Mouse (Mus musculus) neural tube, embryonic 13.5 days (tissue): ENCODE measurements at regions not wholly inside any gene's neighbourhood (a gene's known extent, or its start where the extent isn't known, plus 50 kb on each side); places are given as distances from the start of the nearest gene placed in this dataset.

Experiments used
- ATAC-seq: fragments of 200-750 bp; cut with Nextera tagmentation; 2 replicates; pipeline ENCODE4 v1.8.0; 2017; ENCODE audit warnings: low read depth, mild to moderate bottlenecking, moderate TSS enrichment, moderate library complexity
- H3K27ac ChIP-seq: fragments of 300-500 bp; sonication (generic); replicated peaks from 2 replicates; pipeline ENCODE4 v1.5.1; 2015; ENCODE audit warnings: moderate library complexity, mild to moderate bottlenecking, inconsistent platforms
- H3K27me3 ChIP-seq: fragments of 300-500 bp; sonication (generic); 2 replicates; pipeline ENCODE4 v1.6.1; 2015; ENCODE audit warnings: mild to moderate bottlenecking, inconsistent platforms
- H3K36me3 ChIP-seq: fragments of 300-500 bp; sonication (generic); 2 replicates; pipeline ENCODE4 v1.6.1; 2015; ENCODE audit warnings: mild to moderate bottlenecking, inconsistent platforms
- H3K4me1 ChIP-seq: fragments of 300-500 bp; sonication (generic); replicated peaks from 2 replicates; pipeline ENCODE4 v1.6.1; 2015; ENCODE audit warnings: inconsistent platforms
- H3K4me2 ChIP-seq: fragments of 300-500 bp; sonication (generic); 2 replicates; pipeline ENCODE4 v1.6.1; 2015; ENCODE audit warnings: inconsistent platforms, mild to moderate bottlenecking, moderate library complexity
- H3K4me3 ChIP-seq: fragments of 300-500 bp; sonication (generic); 2 replicates; pipeline ENCODE4 v1.5.1; 2015; ENCODE audit warnings: mild to moderate bottlenecking, inconsistent platforms
- H3K9ac ChIP-seq: fragments of 300-500 bp; sonication (generic); 2 replicates; pipeline ENCODE4 v1.6.1; 2015; ENCODE audit warnings: moderate library complexity, mild to moderate bottlenecking, inconsistent platforms
- H3K9me3 ChIP-seq: fragments of 300-500 bp; sonication (generic); 2 replicates; pipeline ENCODE4 v1.6.1; 2016; ENCODE audit warnings: inconsistent platforms
- WGBS: fragments of 180-500 bp; shearing (Covaris S2); methylation state at CpG from one replicate; pipeline ENCODE4 v1.1.7; 2015; 5-methylcytosine and 5-hydroxymethylcytosine counted together

DNA sequence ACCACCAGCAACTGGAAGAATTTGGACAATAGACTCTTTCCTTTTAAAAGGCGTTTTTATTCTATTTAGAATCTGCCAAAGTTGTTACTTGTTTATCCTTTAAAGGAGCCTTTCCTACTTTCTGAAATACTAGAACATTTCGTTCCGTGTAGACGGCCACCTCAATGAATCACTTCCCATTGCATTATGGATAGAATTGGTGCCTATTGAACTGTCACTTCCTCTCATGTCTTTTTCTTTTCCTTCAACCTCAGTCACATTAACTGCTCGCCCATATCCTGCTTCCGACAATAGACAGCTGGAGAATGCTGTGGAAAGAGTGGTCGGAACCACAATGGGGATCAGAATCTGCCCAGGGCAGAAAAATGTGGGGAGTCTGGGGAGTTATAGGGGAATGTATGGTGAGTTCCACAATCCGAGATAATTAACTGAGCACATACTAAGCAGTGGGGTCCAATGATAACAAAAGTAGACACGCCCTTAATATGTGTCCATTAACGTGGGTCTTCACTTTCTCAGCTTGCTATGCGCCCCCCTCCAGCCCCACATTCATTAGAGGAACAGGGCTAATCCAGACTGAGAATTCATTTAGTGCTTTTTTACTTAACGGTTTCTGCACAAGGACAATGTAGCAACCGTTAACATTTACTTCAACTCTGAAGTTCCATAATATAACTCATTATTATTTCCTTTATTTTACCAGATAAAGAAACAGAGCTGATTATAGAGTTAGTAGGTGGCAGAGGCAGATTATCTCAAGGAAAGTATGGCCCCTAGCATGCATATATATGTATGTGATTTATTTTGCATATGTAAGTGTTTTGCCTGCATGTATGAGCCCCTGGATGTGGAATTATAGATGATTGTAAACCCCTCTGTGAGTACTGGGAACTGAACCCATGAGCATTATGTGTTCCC is 59.8 kb upstream of the Slc38a2 start:
- no peaks in the 10 kb centered on the region for H3K27me3 ChIP-seq
- H3K36me3 ChIP-seq: no peaks in the 10 kb centered on the region
- no peaks in the 10 kb centered on the region for H3K9me3 ChIP-seq
- H3K9ac ChIP-seq: no peak overlapping the region
- no peak overlapping the region for H3K4me2 ChIP-seq
- H3K4me3 ChIP-seq: no peak overlapping the region
- no peak overlapping the region for H3K27ac ChIP-seq
- no peak for ATAC-seq
- 63% methylated on average over 13 of the region's 13 CpGs for WGBS
- no peaks in the 10 kb centered on the region; the same call in 1 of the 2 replicates for H3K4me1 ChIP-seq

GRCm38 (mm10) chr15:96757446-96758198 is 58.1 kb upstream of the Slc38a2 start:
- H3K4me3 ChIP-seq: no peak overlapping the region
- H3K4me1 ChIP-seq: no peaks in the 10 kb centered on the region; the same call in 1 of the 2 replicates
- no peak for ATAC-seq
- H3K4me2 ChIP-seq: no peak overlapping the region
- H3K9me3 ChIP-seq: no peaks in the 10 kb centered on the region
- no peaks in the 10 kb centered on the region for H3K27me3 ChIP-seq
- no peak overlapping the region for H3K9ac ChIP-seq
- H3K27ac ChIP-seq: no peak overlapping the region
- H3K36me3 ChIP-seq: no peaks in the 10 kb centered on the region
- 90% methylated on average over 9 of the region's 9 CpGs for WGBS

- H3K4me1 ChIP-seq: no peaks in the 10 kb centered on the region; the same call in 1 of the 2 replicates
- H3K4me3 ChIP-seq: no peak overlapping the region
- no peak overlapping the region for H3K9ac ChIP-seq
- H3K9me3 ChIP-seq: no peaks in the 10 kb centered on the region
- no peak overlapping the region for H3K27ac ChIP-seq
- 82% methylated on average over 7 of the region's 7 CpGs for WGBS
- no peak for ATAC-seq
- no peaks in the 10 kb centered on the region for H3K27me3 ChIP-seq
- H3K4me2 ChIP-seq: no peak overlapping the region
- H3K36me3 ChIP-seq: no peaks in the 10 kb centered on the region
Observed at GRCm38 (mm10) chr15:96756456-96756855, 56.9 kb upstream of the Slc38a2 start.

GRCm38 (mm10) chr15:96755951-96756350 is 56.4 kb upstream of the Slc38a2 start:
- no peak overlapping the region for H3K4me2 ChIP-seq
- H3K9me3 ChIP-seq: no peaks in the 10 kb centered on the region
- no peak overlapping the region for H3K27ac ChIP-seq
- 76% methylated on average over 6 of the region's 6 CpGs for WGBS
- H3K36me3 ChIP-seq: no peaks in the 10 kb centered on the region
- H3K27me3 ChIP-seq: no peaks in the 10 kb centered on the region
- H3K4me3 ChIP-seq: no peak overlapping the region
- no peak overlapping the region for H3K9ac ChIP-seq
- no peak for ATAC-seq
- no peaks in the 10 kb centered on the region; the same call in 1 of the 2 replicates for H3K4me1 ChIP-seq

GRCm38 (mm10) chr15:96755322-96755942 is 55.9 kb upstream of the Slc38a2 start:
- 91% methylated on average over 13 of the region's 13 CpGs for WGBS
- no peak for ATAC-seq
- H3K9ac ChIP-seq: no peak overlapping the region

GRCm38 (mm10) chr15:96754079-96754478 is 54.5 kb upstream of the Slc38a2 start:
- H3K4me3 ChIP-seq: no peak overlapping the region
- WGBS: 91% methylated on average over 5 of the region's 5 CpGs
- peaks cover 4% of the 10 kb centered on the region; the same call in 1 of the 2 replicates for H3K4me1 ChIP-seq
- no peak overlapping the region for H3K9ac ChIP-seq
- no peaks in the 10 kb centered on the region for H3K36me3 ChIP-seq
- H3K4me2 ChIP-seq: no peak overlapping the region
- ATAC-seq: no peak
- H3K9me3 ChIP-seq: no peaks in the 10 kb centered on the region
- no peaks in the 10 kb centered on the region for H3K27me3 ChIP-seq
- no peak overlapping the region for H3K27ac ChIP-seq

More at GRCm38 (mm10) chr15:96755322-96755942, 55.9 kb upstream of the Slc38a2 start:
- no peak overlapping the region for H3K4me3 ChIP-seq
- no peak overlapping the region for H3K27ac ChIP-seq
- H3K4me2 ChIP-seq: no peak overlapping the region
- H3K9me3 ChIP-seq: no peaks in the 10 kb centered on the region
- H3K36me3 ChIP-seq: no peaks in the 10 kb centered on the region
- no peaks in the 10 kb centered on the region; the same call in 1 of the 2 replicates for H3K4me1 ChIP-seq
- no peaks in the 10 kb centered on the region for H3K27me3 ChIP-seq

DNA sequence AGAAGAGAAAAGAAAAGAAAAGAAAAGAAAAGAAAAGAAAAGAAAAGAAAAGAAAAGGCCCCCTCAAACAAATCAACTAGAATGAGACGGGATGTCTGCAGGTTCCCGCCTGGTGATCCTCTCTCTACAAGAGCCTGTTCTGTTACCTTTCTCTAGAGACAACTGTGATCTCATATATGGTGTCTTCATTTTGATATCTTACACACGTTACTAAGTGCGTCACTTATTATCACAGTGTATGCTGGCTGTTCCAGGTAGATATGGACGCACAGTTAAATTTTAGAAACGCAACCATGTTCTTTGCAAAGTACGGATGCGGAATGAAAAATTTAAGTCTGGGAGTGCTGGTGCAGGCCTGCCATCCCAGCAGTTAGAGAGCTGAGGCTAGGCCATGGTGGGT is 53.2 kb upstream of the Slc38a2 start:
- 94% methylated on average over 8 of the region's 8 CpGs for WGBS
- no peaks in the 10 kb centered on the region for H3K27me3 ChIP-seq

GRCm38 (mm10) chr15:96752062-96752358 is 52.5 kb upstream of the Slc38a2 start:
- ATAC-seq: no peak
- Histone ChIP-seq H3K4me1 (peaks cover 4% of the 10 kb centered on the region), H3K27ac (no peak overlapping the region), H3K4me2 (no peak overlapping the region), H3K27me3 (no peaks in the 10 kb centered on the region), H3K9ac (no peak overlapping the region), H3K4me3 (no peak overlapping the region), H3K9me3 (no peaks in the 10 kb centered on the region), H3K36me3 (no peaks in the 10 kb centered on the region)
- WGBS: 86% methylated on average over 3 of the region's 3 CpGs

More for the DNA sequence above, 53.2 kb upstream of the Slc38a2 start:
- ATAC-seq: no peak
- H3K9me3 ChIP-seq: no peaks in the 10 kb centered on the region
- H3K27ac ChIP-seq: no peak overlapping the region
- peaks cover 4% of the 10 kb centered on the region for H3K4me1 ChIP-seq
- H3K36me3 ChIP-seq: no peaks in the 10 kb centered on the region
- H3K9ac ChIP-seq: no peak overlapping the region
- no peak overlapping the region for H3K4me3 ChIP-seq
- no peak overlapping the region for H3K4me2 ChIP-seq

DNA sequence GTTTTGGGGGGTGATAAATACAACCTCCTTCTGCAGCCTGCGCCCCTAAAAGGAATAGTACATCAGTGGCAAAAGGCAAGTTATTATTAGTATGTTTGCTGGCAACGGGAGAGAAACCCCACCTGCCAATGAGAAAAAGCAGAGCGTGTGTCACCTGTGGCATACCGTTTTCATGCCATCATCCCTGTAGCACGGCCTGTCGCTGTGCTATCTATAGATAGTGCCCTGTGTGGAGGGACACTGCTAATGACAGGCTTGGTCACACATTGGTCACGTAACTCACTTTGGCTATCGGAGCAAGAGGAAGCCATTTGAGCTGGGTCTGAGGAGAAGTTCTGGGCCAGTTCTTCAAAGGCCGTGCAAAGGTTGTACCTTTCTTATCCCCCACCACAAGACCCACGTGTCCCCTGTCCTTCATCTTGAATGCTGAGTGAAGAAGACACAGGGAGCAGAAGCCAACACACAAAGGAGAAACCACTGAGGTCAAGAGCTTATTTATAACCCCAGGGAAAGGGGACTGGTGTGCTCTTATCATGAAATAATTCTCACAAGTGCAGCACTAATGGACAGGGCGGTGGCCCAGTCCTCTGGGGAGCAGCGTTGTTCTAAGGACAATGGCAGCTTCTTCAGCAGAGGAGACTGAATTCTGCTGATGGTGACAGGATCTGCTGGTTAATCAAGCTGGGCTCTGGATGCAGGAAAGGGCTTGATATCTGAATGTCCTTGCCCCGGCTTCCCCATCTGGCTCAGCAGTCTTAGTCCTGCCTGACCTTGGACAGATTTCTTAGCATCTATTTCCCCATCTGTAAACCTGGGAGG is 51.9 kb upstream of the Slc38a2 start:
- H3K9me3 ChIP-seq: no peaks in the 10 kb centered on the region
- 90% methylated on average over 13 of the region's 13 CpGs for WGBS
- no peak for ATAC-seq
- H3K4me1 ChIP-seq: peaks cover 4% of the 10 kb centered on the region
- H3K27ac ChIP-seq: no peak overlapping the region
- no peaks in the 10 kb centered on the region for H3K27me3 ChIP-seq
- no peak overlapping the region for H3K9ac ChIP-seq
- no peak overlapping the region for H3K4me3 ChIP-seq
- no peak overlapping the region for H3K4me2 ChIP-seq
- no peaks in the 10 kb centered on the region for H3K36me3 ChIP-seq

GRCm38 (mm10) chr15:96749534-96750256 is 50.2 kb upstream of the Slc38a2 start:
- Histone ChIP-seq H3K27me3 (no peaks in the 10 kb centered on the region), H3K27ac (0 out of 2 replicates have a peak overlapping the region, but pooled peaks have one; percentile 10), H3K36me3 (no peaks in the 10 kb centered on the region), H3K9me3 (no peaks in the 10 kb centered on the region), H3K4me3 (no peak overlapping the region), H3K4me2 (no peak overlapping the region), H3K4me1 (peaks cover 4% of the 10 kb centered on the region), H3K9ac (no peak overlapping the region)
- no peak for ATAC-seq
- WGBS: 81% methylated on average over 9 of the region's 9 CpGs
